Mouse (Mus musculus): ENCODE results near the gene Tnik. TPM values are rescaled to one million over a fixed set of nuclear protein-coding genes. Genes with fewer than 3 reads are reported as not detected.

The Tnik gene
- polyA plus RNA-seq, 1 experiment from 2014 or later: 47.3 TPM

DNA sequence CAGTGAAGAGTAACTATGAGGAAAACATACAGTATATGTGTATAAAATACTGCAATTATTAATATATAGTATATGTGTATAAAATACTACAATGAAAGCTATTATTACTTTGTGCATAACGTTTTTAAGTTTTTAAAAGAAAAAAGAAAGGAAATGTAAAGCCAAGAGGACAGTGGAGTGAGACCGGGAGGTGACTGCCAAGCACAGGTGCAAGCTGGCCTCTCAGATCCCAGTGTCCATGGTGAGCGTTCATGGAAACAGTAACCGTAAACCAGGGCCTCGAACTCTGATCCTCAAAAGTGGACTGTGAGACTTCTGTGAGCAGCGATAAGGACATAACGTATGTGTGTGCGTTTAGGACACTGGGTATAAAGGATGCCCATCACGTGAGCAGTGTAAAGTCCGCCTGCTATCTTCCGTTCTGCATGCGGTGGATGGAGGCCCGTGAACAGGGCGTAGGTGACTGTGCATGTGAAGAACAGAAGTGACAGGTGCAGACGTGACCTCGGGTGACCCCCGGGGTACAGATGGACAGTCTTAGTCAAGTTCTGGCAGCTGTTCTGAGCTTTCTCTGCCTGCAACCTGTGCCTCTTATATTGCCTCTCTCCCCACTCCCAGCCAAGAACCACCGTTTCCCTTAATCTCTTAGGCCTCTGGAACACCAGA is 316.1 kb downstream of the Tnik start:
- Histone ChIP-seq H3K27ac (no peak overlapping the region), H3K4me3 (no peak overlapping the region), H3K9ac (no peak overlapping the region), H3K9me3 (replicated peaks) (no peaks in the 10 kb centered on the region), H3K27me3 (no peaks in the 10 kb centered on the region), H3K4me2 (replicated peaks) (no peak overlapping the region), H3K4me1 (peaks cover 6% of the 10 kb centered on the region; the same call in 1 of the 2 replicates), H3K36me3 (peaks cover 16% of the 10 kb centered on the region)
- no peak for ATAC-seq (ENCODE audit: low FRiP score)
- WGBS: 92% methylated on average over 18 of the region's 18 CpGs

DNA sequence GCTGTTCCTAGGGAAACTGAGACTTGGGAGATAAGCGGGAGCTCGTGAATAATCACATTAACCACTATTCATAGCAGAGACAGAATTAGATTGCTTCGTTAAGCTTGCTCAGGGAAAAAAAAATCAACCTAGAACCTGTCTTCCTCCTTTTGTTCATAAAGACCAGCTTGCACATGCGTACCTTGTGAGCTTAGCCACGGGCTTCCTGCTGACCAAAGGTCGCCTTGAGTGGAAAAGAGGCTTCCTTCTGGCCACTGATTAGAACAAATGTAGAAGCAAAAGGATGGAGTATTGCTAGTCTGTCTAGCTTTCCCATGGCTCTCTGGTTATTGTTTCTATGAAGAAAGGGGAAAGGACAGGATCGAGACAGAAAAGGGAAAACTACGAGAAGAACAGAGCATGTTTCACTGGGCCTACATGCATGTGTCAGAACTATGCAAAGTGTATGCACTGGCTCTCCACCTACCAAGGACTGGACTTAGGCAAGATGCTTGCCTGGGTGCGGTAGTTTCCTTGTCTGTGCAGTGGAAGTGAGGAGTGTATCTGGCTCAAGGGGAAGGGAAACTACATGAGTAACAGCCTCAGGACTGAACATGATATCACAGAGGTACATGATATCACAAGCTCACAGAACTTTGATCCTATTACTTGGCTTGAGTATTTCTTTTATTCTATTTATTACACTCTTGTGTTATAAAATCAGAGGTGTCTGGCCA is 322.9 kb downstream of the Tnik start:
- WGBS: 88% methylated on average over 9 of the region's 9 CpGs
- ATAC-seq (ENCODE audit: low FRiP score): no peak
- no peak overlapping the region for H3K9ac ChIP-seq
- H3K4me1 ChIP-seq: no peaks in the 10 kb centered on the region
- no peaks in the 10 kb centered on the region for H3K27me3 ChIP-seq
- H3K27ac ChIP-seq: no peak overlapping the region
- H3K36me3 ChIP-seq: peaks cover 6% of the 10 kb centered on the region; the same call in 1 of the 2 replicates
- H3K4me3 ChIP-seq: no peak overlapping the region
- no peaks in the 10 kb centered on the region for H3K9me3 ChIP-seq (replicated peaks)
- no peak overlapping the region for H3K4me2 ChIP-seq (replicated peaks)

DNA sequence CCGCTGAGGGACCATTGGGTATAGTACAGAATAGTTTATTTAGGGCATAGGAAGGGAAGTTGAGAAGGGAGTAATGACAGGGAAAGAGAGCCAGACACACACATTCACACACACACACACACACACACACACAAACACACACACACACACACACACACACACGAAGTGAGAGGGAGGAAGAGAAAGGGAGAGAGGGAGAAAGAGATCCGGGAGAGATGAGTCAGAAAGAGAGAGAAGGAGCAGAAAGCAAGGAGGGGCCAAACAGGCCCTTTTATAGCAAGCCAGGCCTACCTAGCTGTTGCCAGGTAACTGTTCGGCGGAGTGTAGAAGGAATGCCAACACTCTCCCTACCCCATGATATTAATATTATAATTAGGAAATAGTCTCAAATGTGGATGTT is 324.8 kb downstream of the Tnik start:
- Histone ChIP-seq H3K4me2 (replicated peaks) (no peak overlapping the region), H3K4me1 (no peaks in the 10 kb centered on the region), H3K27ac (no peak overlapping the region), H3K27me3 (no peaks in the 10 kb centered on the region), H3K9ac (no peak overlapping the region), H3K9me3 (replicated peaks) (no peaks in the 10 kb centered on the region), H3K4me3 (no peak overlapping the region), H3K36me3 (peaks cover 6% of the 10 kb centered on the region; the same call in 1 of the 2 replicates)
- 84% methylated on average over 5 of the region's 5 CpGs for WGBS
- ATAC-seq (ENCODE audit: low FRiP score): no peak

DNA sequence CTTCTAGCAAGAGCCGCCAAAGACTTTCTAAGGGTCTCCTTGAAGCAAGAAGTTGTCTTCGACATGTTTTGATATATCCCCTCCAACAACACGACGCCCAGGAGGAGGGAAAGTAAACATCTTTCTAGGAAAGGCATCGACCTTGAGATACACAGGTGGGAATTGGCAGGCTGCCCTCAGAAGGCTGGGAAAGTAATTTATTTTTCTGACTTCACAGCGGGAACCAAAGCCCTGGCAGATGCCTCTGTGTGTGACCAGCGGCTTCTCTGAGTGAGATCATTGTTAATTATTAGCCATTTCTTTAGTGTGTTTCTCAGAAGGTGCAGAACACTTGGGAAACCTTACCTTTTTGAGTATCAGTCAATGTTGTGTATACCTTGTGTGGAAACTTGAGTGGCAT is 328.3 kb downstream of the Tnik start:
- no peak for ATAC-seq (ENCODE audit: low FRiP score)
- H3K9me3 ChIP-seq (replicated peaks): no peaks in the 10 kb centered on the region
- H3K4me1 ChIP-seq: no peaks in the 10 kb centered on the region
- H3K4me2 ChIP-seq (replicated peaks): no peak overlapping the region
- H3K4me3 ChIP-seq: no peak overlapping the region
- H3K27me3 ChIP-seq: no peaks in the 10 kb centered on the region
- H3K36me3 ChIP-seq: peaks cover 16% of the 10 kb centered on the region
- H3K9ac ChIP-seq: no peak overlapping the region
- WGBS: 66% methylated on average over 7 of the region's 7 CpGs
- no peak overlapping the region for H3K27ac ChIP-seq

DNA sequence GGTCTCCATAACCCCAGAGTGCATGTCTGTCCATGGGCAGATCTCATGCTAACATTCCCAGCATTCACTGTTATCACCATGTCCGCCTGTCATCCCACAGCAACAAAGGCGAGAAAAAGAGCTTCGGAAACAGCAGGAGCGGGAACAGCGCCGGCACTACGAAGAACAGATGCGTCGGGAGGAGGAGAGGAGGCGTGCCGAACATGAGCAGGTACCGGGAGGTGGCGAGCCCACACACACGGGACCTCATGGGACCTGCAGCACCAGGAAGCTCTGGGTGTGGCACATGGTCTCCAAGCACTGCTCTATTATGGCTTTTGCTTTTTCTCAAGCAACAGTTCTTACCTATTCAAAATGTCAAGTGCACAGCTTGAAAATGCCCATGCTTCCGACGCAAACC is 330.9 kb downstream of the Tnik start:
- ATAC-seq (ENCODE audit: low FRiP score): no peak
- Histone ChIP-seq H3K9ac (no peak overlapping the region), H3K4me1 (no peaks in the 10 kb centered on the region), H3K27me3 (no peaks in the 10 kb centered on the region), H3K4me2 (replicated peaks) (no peak overlapping the region), H3K27ac (no peak overlapping the region), H3K9me3 (replicated peaks) (no peaks in the 10 kb centered on the region), H3K4me3 (no peak overlapping the region), H3K36me3 (peaks cover 24% of the 10 kb centered on the region)
- WGBS: 93% methylated on average over 16 of the region's 16 CpGs

DNA sequence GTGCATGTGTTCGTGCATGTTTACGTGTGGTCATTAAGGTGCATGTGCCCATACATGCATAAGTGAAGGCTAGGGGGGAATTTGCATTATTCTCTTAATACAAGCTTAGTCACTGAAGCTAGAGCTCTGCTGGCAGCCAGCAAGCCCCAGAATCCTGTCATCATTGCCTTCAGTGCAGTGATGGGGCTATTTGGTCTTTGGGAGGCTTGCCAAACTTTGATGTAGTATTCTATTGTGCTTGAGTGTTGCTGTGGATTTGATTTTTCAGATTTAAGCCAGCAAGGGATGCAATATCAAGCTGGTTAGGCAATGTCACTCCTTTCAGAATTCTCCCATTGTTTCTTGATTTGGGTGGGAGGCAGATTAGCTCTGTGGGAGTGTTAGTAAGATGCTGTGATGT is 336.5 kb downstream of the Tnik start:
- 98% methylated on average over 2 of the region's 2 CpGs for WGBS
- H3K36me3 ChIP-seq: peaks cover 24% of the 10 kb centered on the region

DNA sequence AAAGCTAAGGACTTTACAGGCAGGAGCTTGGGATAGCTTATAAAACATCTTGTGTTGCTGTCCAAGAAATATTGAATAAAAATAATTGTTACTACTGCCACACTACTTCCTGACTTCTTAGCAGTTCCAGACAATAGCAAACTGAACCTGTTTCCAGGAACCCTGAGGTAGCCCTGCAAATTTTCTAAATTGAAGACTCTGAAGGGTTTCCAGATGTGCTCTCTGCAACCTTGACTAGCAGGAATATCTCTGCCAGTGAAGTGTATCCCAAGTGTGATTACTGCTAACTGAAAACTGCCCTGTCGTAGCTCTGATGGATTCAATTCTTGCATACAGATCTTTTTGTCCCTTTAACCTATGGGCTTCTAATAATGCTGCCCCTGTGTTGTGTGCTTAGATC is 343.7 kb downstream of the Tnik start:
- ATAC-seq (ENCODE audit: low FRiP score): no peak
- peaks cover 20% of the 10 kb centered on the region for H3K36me3 ChIP-seq

More for the DNA sequence above, 336.5 kb downstream of the Tnik start:
- H3K4me3 ChIP-seq: no peak overlapping the region
- H3K9me3 ChIP-seq (replicated peaks): no peaks in the 10 kb centered on the region
- H3K27ac ChIP-seq: no peak overlapping the region
- no peak for ATAC-seq (ENCODE audit: low FRiP score)
- no peak overlapping the region for H3K9ac ChIP-seq
- H3K4me2 ChIP-seq (replicated peaks): no peak overlapping the region
- no peaks in the 10 kb centered on the region for H3K27me3 ChIP-seq
- no peaks in the 10 kb centered on the region for H3K4me1 ChIP-seq

DNA sequence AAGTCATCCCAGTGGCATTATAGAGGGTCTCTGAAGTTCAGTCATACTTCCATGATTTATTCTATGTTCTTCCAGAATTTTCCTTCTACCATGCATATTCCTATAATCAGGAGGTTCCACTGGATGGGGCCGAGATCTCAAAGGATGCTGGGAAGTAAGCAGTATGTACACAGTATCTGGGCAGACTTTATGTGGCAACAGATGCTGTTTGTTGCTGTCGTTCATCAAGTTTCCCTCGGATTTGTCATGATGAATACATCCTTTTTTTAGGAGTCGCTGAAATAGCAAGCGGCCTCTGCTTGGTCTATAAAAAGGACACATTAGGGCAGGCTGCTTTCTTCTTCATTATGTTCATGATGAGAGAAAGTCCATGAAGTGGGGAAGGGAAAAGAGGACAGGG is 349.3 kb downstream of the Tnik start:
- ATAC-seq (ENCODE audit: low FRiP score): no peak
- 79% methylated on average over 5 of the region's 5 CpGs for WGBS
- no peaks in the 10 kb centered on the region for H3K9me3 ChIP-seq (replicated peaks)
- no peak overlapping the region for H3K9ac ChIP-seq
- H3K4me3 ChIP-seq: no peak overlapping the region
- H3K4me1 ChIP-seq: no peaks in the 10 kb centered on the region
- no peak overlapping the region for H3K27ac ChIP-seq
- no peak overlapping the region for H3K4me2 ChIP-seq (replicated peaks)
- no peaks in the 10 kb centered on the region for H3K27me3 ChIP-seq
- peaks cover 24% of the 10 kb centered on the region for H3K36me3 ChIP-seq

More for the DNA sequence above, 343.7 kb downstream of the Tnik start:
- no peak overlapping the region for H3K4me3 ChIP-seq
- H3K9me3 ChIP-seq (replicated peaks): no peaks in the 10 kb centered on the region
- H3K4me1 ChIP-seq: no peaks in the 10 kb centered on the region
- 55% methylated on average over 1 of the region's 1 CpGs for WGBS
- no peak overlapping the region for H3K4me2 ChIP-seq (replicated peaks)
- H3K27me3 ChIP-seq: no peaks in the 10 kb centered on the region
- no peak overlapping the region for H3K27ac ChIP-seq
- H3K9ac ChIP-seq: no peak overlapping the region

DNA sequence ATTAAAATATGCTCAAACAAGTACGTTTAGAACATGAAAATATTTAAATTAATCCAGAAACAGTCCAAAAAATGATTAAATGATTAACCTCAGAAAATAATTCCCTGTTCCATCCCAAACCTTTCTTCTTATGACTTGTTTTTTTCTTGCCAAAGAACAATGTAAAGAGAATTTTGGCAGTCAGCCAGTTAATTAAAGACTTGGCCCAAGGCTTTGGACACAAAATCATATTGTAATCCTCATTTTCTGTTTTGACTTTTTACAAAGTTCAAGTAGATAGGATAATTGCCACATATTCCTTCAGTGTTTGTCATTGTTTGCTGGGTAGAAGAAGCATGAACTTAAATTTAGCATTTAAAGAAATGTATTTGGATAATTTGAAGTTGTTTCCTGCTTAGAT is 353.4 kb downstream of the Tnik start:
- no peak for ATAC-seq (ENCODE audit: low FRiP score)
- Histone ChIP-seq H3K9me3 (replicated peaks) (no peaks in the 10 kb centered on the region), H3K27me3 (no peaks in the 10 kb centered on the region), H3K27ac (no peak overlapping the region), H3K36me3 (peaks cover 20% of the 10 kb centered on the region; the same call in 1 of the 2 replicates), H3K4me3 (no peak overlapping the region), H3K9ac (no peak overlapping the region), H3K4me1 (no peaks in the 10 kb centered on the region), H3K4me2 (replicated peaks) (no peak overlapping the region)
- WGBS: 82% methylated on average over 1 of the region's 1 CpGs

DNA sequence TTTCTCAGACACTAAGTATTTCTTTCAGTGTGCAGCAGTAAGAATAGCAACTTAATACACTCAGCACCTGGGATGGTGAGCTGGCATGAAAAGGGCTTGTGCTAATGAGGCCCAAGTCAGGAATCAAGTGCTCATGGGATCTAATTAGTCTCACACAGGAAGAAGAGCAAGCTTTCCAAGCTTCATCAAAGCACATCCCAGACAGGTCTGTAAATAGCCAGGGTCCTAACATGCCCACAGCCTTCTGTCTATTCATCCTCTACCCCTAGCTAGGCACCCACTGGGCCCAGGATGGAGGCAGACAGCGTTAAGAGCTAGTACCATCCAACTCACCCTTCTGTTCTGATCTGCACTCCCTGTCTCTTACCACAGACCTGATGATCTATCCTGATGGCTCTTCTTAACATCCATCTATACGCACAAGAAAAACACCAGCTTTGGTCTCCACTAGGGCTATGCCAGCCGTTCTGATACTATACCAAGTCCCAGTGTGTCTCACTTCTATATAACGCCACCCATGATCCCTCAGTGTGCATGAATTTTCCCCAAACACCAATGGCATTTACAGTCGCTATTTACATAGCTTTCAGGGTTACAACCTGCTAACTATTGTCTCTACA is 354.1 kb downstream of the Tnik start:
- WGBS: 81% methylated on average over 5 of the region's 5 CpGs
- H3K4me2 ChIP-seq (replicated peaks): no peak overlapping the region
- H3K4me1 ChIP-seq: no peaks in the 10 kb centered on the region
- H3K9ac ChIP-seq: no peak overlapping the region
- no peaks in the 10 kb centered on the region for H3K27me3 ChIP-seq
- H3K9me3 ChIP-seq (replicated peaks): no peaks in the 10 kb centered on the region
- peaks cover 17% of the 10 kb centered on the region; the same call in 1 of the 2 replicates for H3K36me3 ChIP-seq
- H3K4me3 ChIP-seq: no peak overlapping the region
- ATAC-seq (ENCODE audit: low FRiP score): no peak
- no peak overlapping the region for H3K27ac ChIP-seq

DNA sequence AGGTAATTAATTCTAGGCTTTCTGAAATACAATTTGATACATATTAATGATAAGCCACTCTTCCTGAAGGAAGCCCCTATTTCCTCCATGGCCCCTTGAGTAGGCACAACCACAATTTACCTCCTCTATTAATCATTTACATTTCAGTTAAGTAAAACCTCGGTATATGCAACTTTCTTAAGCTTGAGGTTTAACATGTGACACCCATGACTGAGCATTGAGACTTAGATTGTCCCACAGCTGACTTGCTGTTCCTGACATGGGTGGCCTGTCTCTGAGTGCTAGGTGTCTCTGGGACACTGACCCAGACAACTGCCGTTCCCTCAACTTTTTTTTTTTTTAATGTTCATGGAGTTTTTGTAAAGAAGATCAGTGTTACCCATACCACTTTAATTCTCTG is 358.8 kb downstream of the Tnik start:
- ATAC-seq (ENCODE audit: low FRiP score): no peak

DNA sequence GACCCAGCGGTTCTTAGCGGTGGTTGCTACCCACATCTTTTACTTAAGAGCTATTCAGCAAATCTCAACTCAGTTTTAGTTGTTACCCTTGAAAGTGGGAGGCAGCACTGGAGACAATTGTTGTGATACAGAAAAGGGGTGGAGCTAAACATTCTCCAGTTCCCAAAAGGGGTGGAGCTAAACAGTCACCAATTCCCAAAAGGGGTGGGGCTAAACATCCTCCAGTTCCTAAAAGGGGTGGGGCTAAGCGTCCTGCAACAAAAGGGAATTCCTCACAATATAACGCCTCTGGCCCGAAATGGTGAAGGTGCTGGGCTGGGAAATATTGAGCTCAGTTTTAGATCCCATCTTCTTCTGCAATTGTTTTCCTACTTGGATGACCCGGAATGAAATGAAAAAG is 363.8 kb downstream of the Tnik start:
- 94% methylated on average over 6 of the region's 6 CpGs for WGBS

More for the DNA sequence above, 358.8 kb downstream of the Tnik start:
- no peak overlapping the region for H3K4me3 ChIP-seq
- no peaks in the 10 kb centered on the region for H3K4me1 ChIP-seq
- H3K9me3 ChIP-seq (replicated peaks): no peaks in the 10 kb centered on the region
- WGBS: 90% methylated on average over 2 of the region's 2 CpGs
- peaks cover 18% of the 10 kb centered on the region for H3K36me3 ChIP-seq
- no peaks in the 10 kb centered on the region for H3K27me3 ChIP-seq
- H3K9ac ChIP-seq: no peak overlapping the region
- H3K4me2 ChIP-seq (replicated peaks): no peak overlapping the region
- no peak overlapping the region for H3K27ac ChIP-seq

More for the DNA sequence above, 363.8 kb downstream of the Tnik start:
- H3K9ac ChIP-seq: no peak overlapping the region
- H3K4me2 ChIP-seq (replicated peaks): no peak overlapping the region
- no peaks in the 10 kb centered on the region for H3K4me1 ChIP-seq
- no peak for ATAC-seq (ENCODE audit: low FRiP score)
- H3K9me3 ChIP-seq (replicated peaks): no peaks in the 10 kb centered on the region
- H3K27ac ChIP-seq: no peak overlapping the region
- peaks cover 21% of the 10 kb centered on the region for H3K36me3 ChIP-seq
- no peak overlapping the region for H3K4me3 ChIP-seq
- no peaks in the 10 kb centered on the region for H3K27me3 ChIP-seq
